Mouse (Mus musculus): ENCODE results near the gene Gm20708. TPM values are rescaled to one million over a fixed set of nuclear protein-coding genes. Genes with fewer than 3 reads are reported as not detected.

Gene Gm20708
- total RNA-seq (2021) = under 1 TPM; 0.57 to 0.89 TPM
- long read RNA-seq, experiment 1, partial matches to known transcripts = 30 of 31 reads
- long read RNA-seq, experiment 1, other reads (novel, unspliced or antisense) = 1 of 31 reads
- long read RNA-seq, experiment 2, partial matches to known transcripts = 2 of 27 reads
- long read RNA-seq, experiment 2, other reads (novel, unspliced or antisense) = 25 of 27 reads

- intact Hi-C loops (cut with DNase I) = no loop called here
- peak; percentile 69 to 72 for DNase-seq
Measured at GRCm38 (mm10) chr11:117809407-117810311, at the start of gene Gm20708, which contains the start of gene Syngr2. Gene Gm20708, plus strand, starts transcription at chr11:117809668. Gene Syngr2, plus strand, starts transcription at chr11:117809668.

GRCm38 (mm10) chr11:117760374-117761119 lies 48.9 kb upstream of the Gm20708 start:
- intact Hi-C loops (cut with DNase I) = no loop called here
- DNase-seq = peak in 1 of 2 experiments; percentile 13

GRCm38 (mm10) chr11:117761801-117762200 lies 47.7 kb upstream of the Gm20708 start:
- no peak for DNase-seq
- intact Hi-C loops (cut with DNase I) = no loop called here

DNA sequence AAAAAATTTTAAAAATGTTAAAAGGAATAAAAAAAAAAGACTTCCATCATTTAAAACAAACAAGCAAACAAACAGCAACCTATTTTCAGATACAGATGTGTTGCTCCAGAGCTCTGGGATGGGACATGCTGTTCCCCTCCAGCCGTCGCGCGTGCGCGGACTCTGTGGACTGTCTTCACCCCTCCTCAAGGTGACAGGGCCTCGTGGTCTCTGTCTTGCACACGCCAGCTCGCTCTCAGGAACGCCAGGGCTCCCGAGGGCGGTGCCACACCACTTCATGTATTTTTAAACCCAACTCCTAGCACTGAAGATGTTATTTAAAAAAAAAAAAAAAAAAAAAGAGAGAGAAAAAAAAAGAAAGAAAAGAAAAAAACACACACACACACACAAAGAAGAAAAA lies 47.2 kb upstream of the Gm20708 start:
- intact Hi-C loops (cut with DNase I) = no loop called here

DNA sequence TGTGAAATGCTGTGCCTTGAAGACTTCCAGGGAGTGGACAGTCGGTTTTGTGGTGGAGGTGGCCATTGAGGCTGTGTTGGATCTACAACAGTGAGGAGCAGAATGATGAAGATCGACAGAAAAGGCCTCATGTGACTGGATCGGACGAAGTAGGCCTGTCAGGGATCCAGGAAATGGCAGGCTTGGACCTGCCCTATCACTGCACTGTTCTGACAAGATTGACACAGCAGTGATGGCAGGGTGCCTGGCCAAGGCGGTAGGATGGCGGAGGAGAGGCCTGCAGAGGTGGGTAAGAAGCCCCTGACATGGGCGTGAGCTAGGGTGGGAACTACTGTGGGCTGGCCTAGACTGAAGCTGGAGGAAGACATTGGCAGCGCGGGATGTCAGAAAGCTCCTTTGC lies 45.1 kb upstream of the Gm20708 start:
- intact Hi-C loops (cut with DNase I) = no loop called here
- DNase-seq = no peak

More for the DNA sequence above, 47.2 kb upstream of the Gm20708 start:
- DNase-seq = no peak

DNA sequence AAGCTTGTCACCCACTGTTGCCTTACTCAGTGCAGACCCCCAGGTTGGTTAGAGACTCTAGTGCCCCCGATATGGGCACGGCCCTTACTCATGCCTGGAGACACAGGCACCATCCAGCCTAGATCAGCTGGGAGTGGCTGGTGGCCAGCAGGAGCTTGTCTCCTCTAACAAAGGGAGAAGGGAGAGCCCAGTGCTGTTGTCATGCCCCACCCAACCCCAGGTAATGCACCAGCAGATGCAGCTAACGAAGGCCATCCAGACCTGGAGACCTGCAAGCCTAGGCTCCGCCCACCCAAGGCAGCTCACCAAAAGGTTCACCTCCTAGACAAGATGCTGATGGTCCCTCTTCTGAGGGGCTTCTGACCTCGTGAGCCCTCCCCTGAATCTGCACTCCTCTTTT lies 44.1 kb upstream of the Gm20708 start:
- intact Hi-C loops (cut with DNase I) = no loop called here
- peak in 1 of 2 experiments; percentile 13 for DNase-seq

DNA sequence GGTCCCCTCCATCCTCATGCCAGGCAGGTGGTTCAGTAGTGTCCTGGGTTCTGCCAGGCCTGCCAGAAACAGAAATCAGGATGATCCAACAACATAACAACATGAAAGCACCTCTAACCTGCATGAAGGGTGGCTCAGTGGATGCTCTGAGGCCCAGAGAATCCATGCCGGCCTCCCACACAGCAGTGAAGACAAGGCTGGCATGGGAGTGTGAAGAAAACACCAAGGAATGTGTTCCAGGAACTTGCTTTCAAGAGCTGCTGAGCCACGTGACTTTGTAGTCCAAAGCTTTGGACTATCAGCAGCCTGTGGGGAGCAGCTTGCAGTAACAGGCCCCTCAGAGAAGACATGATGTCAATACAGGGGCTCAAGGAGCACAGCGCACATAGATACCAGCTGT lies 43.2 kb upstream of the Gm20708 start:
- intact Hi-C loops (cut with DNase I) = no loop called here
- DNase-seq = peak in 1 of 2 experiments; percentile 11

GRCm38 (mm10) chr11:117768725-117769682 lies 40.5 kb upstream of the Gm20708 start:
- peak in 1 of 2 experiments; percentile 13 for DNase-seq
- intact Hi-C loops (cut with DNase I) = no loop called here

DNA sequence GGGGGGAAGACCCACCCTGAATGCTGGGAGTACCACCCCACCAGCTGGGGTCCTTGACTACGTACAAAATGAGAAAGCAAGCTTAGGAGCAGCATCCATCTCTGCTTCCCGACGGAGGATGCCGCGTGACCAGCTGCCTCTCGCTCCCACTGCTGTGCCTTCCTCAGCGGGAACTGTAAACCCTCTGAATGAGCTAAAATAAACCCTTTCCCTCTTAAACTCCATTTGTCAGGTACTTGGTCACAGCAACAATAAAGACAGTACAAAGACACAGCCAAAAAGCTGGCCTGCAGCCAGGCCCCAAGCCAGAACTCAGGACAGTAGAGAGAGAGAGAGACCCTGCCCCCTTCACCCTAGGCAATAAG lies 39.8 kb upstream of the Gm20708 start:
- intact Hi-C loops (cut with DNase I) = no loop called here
- no peak for DNase-seq

DNA sequence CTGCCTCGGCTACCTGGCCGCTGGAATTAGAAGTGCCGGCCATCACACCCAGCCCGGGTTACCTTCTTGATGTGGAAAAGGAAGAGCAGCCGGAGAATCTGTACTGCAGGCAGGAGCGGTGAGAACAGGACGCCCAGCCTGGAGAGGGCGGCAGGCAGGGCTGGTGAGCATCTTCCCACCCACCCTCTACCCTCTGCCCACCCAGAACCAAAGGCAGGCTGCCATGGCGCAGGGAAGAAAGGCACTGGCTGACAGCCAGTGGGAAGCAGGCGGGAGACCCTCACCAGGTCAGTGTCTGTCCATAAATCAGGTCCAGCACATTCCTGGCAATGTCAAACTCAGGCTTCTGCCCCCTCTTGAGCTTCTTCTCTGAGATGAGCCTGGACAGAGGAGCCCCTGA lies 39.1 kb upstream of the Gm20708 start:
- intact Hi-C loops (cut with DNase I) = no loop called here
- DNase-seq = no peak

DNA sequence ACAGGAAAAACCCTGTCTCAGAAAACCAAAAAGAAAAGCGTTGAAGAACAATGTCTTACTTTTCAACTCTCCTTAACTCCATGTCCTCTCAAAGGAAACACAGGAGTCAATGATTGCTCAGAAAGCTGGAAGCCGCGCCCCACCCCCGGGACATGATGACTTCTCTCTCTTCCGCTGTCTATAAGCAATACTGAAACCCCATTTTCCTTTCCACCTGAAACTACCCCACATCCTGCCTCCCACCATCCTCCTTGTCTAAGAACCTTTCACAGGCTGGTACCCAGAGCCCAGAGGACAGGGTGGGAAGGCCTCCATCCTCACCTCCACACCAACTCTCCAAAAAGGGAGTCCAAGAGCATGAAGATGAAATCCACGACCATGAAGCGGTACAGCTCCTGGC lies 37.1 kb upstream of the Gm20708 start:
- intact Hi-C loops (cut with DNase I) = no loop called here

GRCm38 (mm10) chr11:117774925-117775324 lies 34.5 kb upstream of the Gm20708 start:
- no peak for DNase-seq
- intact Hi-C loops (cut with DNase I) = no loop called here

More for the DNA sequence above, 37.1 kb upstream of the Gm20708 start:
- DNase-seq = no peak

DNA sequence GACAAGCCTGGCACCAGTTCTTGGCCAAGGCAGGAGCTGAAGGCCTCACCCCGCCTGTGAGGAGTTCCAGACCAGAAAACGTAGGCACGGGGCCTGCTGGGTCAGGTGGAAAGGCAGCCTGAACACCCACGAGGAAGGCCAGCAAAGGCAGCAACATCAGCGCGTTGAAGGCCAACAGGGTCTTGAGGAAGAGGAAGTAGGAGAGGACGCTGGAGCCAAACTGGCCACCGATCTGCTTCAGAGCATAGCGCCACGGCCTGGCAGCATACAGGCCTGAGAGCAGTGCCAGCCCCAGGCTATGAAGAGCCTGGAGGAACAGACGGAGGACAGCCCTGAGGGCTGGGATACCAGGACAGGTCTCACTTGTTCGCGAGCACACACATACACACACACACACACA lies 33.9 kb upstream of the Gm20708 start:
- DNase-seq = no peak
- intact Hi-C loops (cut with DNase I) = no loop called here

GRCm38 (mm10) chr11:117776085-117776792 lies 33.2 kb upstream of the Gm20708 start:
- no peak for DNase-seq
- intact Hi-C loops (cut with DNase I) = no loop called here

- intact Hi-C loops (cut with DNase I) = no loop called here
- DNase-seq = no peak
Measured at GRCm38 (mm10) chr11:117777111-117777510, 32.4 kb upstream of the Gm20708 start.

DNA sequence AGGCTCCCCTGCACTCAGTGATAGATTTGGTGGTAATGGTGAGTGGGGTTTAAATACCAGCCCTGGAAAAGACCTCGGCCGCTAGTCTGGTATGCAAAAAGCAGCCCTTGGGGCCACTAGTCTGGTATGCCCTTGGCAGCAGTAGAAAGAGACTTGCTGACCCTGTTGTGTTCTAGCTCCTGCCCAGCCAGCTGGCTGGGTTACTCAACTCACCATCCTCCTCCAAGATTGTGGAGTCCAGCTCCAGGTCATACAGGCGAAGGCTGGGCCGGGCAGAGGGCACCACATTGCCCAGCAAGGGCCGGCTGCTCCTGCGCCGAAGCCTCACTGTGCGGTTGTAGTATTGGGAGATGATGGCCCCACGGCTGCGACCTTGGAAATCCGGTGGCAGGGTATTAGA lies 31.4 kb upstream of the Gm20708 start:
- DNase-seq = no peak
- intact Hi-C loops (cut with DNase I) = no loop called here

GRCm38 (mm10) chr11:117778851-117779433 lies 30.5 kb upstream of the Gm20708 start:
- intact Hi-C loops (cut with DNase I) = no loop called here
- DNase-seq = no peak

DNA sequence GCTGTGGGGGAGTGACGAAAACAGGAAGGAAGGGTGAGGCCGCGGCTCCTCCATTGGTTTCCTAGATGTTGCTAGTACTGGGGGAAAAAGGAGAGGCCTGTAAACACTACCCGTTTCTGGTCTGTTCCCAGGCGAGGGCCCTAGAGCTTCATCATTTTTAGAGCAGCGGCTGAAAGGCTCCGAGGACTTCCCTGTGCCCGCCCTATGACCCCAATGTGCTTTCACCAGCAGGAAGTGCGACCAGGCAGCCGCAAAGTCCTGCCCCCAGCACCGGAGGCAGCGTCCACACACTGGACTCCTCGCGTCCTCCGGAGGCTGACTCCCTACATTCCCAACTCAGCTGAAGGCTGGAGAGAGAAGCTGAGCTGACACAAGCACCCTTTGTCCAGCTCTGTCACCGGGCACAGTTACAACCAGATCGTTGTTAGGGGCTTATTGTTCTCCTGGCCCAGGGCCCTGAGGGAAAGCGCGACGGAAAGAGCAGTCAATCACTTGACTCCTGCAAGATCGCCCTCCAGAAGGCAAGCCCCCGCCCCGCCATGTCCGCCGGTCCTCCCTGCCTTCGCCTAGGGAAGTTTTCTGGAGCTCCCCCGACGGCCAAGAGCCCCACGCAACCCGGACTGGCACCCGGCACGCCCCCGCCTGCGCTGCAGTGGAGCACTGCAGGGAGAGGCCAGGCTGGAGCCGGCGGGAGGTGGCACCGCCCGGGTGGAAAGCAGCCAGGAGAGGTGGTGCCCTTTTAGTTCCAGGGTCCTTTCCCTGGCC lies 29.9 kb upstream of the Gm20708 start:
- intact Hi-C loops (cut with DNase I) = no loop called here
- DNase-seq = peak in 1 of 2 experiments; percentile 51
